Mouse (Mus musculus) liver, postnatal 0 days (tissue): Measurements from ENCODE around the gene Tube1.

Experiments
- CTCF ChIP-seq: sonication (generic); IDR thresholded peaks from 2 replicates; pipeline ENCODE4 v1.5.1; 2016; ENCODE audit warnings: antibody characterized with exemption, low read depth
- EP300 ChIP-seq: IDR thresholded peaks from 2 replicates; pipeline ENCODE4 v1.6.1; 2016; ENCODE audit warnings: antibody characterized with exemption, low read depth, mild to moderate bottlenecking

DNA sequence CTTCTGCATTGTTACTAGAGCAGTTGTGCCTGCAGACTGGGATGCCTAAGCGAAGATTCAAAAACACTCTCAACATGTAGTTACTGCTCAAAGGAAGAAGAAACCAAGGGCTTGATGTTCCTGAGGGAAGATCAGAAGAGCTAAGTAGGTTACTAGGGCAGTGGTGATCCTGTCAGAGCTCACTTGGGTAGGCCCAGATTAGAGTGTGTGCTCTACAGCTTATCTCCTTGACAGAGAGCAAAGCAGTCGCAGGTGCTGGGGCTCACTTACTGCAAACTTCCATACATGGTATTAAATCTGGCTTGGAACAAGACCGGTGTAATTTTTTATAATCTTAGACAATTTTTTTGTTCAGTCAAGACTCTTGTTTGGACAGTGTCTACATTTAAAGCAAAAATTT lies 4.0 kb downstream of the Tube1 start:
- TF ChIP-seq CTCF: no peak
- no peak for TF ChIP-seq EP300
